Mouse (Mus musculus) duodenum, adult 2 months (tissue): Measurements from ENCODE around the gene Srgn. TPM values are rescaled to one million over a fixed set of nuclear protein-coding genes. Genes with fewer than 3 reads are reported as not detected.

ENCODE experiments used
- polyA plus RNA-seq: library from polyadenylated mRNA; depleted of rRNA; stranded (reverse); fragments of >200 nt; gene quantifications from 2 replicates; pipeline ENCODE4 v1.2.3, GENCODE M21; 2012; ENCODE audit warnings: low replicate concordance; rRNA removed

Gene Srgn
- 5.9 and 6.0 TPM in 2 replicates for polyA plus RNA-seq

GRCm38 (mm10) chr10:62527351-62527750, at the start of gene Srgn:
Srgn (minus strand) TSS chr10:62527451.

GRCm38 (mm10) chr10:62486618-62487415, 40.4 kb downstream of the Srgn start, which contains the start of gene Vps26a:
Vps26a (minus strand) TSS chr10:62486805.

GRCm38 (mm10) chr10:62449364-62450279, 77.6 kb downstream of the Srgn start, which contains the start of the genes 4930507D05Rik and Supv3l1:
4930507D05Rik (plus strand) TSS chr10:62449489.
Supv3l1 (minus strand) TSS chr10:62449738.

Other genes with a start within 250 kb of the Srgn start
- gene Hk1, start 147.5 kb downstream of the Srgn start, polyA plus RNA-seq = 9.6 and 13.5 TPM in 2 replicates
- 68.8 and 92.7 TPM in 2 replicates for gene Hkdc1, start 105.0 kb downstream of the Srgn start, polyA plus RNA-seq
- 0.08 TPM in 1 of 2 replicates, not detected in the other for gene 4930507D05Rik, start 78.0 kb downstream of the Srgn start, polyA plus RNA-seq
- gene Supv3l1, start 77.7 kb downstream of the Srgn start, polyA plus RNA-seq = 9.6 and 10.7 TPM in 2 replicates
- gene Vps26a, start 40.6 kb downstream of the Srgn start, polyA plus RNA-seq = 3.2 and 3.8 TPM in 2 replicates
- gene Kif1bp, start 51.0 kb upstream of the Srgn start, polyA plus RNA-seq = 10.6 and 11.5 TPM in 2 replicates
- 1.4 and 2.7 TPM in 2 replicates for gene Ddx21, start 74.8 kb upstream of the Srgn start, polyA plus RNA-seq
- 1.1 and 1.5 TPM in 2 replicates for gene Ddx50, start 123.8 kb upstream of the Srgn start, polyA plus RNA-seq
- gene Stox1, start 198.7 kb upstream of the Srgn start, polyA plus RNA-seq = 0.02 TPM in 2 replicates